Mouse (Mus musculus) monocyte, adult 2 months (primary cell): ENCODE measurements at regions not wholly inside any gene's neighbourhood (a gene's known extent, or its start where the extent isn't known, plus 50 kb on each side); places are given as distances from the start of the nearest gene placed in this dataset.

Experiments
- DNase-seq, 2 experiments: peaks; one replicate each; pipeline ENCODE4 v3.0.0; 2022; ENCODE audit warnings: low spot score in 2 of 2, low read depth in 1 of 2

DNA sequence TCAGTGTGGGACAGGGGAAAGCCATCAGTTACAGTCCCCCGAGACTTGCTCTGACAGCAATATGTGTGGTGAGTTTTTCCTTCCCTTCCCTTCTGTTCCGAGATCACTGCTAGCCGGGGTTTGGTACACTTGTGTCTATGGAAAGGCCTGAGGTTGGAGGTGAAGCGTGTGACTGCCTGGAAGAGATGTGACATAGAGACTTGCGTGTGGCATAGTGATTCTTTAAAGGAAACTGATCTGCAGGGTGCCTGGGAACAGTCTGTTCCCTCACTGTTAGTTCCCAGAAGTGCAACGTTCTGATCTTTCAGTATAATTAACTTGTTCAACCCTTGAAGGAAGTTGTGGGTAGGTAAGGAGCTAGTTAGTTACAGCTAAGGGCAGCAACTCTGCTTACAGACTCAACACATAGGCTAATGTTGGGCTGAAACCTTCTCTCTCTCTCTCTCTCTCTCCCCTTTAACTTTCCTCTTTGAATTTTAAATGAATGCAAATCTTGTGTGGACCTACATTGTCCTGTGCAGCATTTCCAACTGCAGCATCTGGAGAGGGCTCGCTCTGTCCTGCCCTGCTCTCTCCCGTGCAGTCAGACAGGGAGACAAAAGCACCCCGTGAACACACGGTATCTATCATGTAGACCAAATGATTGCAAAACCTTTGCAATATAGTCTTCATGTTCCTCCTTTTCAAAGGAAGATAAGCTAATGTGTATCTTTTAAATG lies 53.0 kb upstream of the Mkln1 start:
- DNase-seq: no peak

DNA sequence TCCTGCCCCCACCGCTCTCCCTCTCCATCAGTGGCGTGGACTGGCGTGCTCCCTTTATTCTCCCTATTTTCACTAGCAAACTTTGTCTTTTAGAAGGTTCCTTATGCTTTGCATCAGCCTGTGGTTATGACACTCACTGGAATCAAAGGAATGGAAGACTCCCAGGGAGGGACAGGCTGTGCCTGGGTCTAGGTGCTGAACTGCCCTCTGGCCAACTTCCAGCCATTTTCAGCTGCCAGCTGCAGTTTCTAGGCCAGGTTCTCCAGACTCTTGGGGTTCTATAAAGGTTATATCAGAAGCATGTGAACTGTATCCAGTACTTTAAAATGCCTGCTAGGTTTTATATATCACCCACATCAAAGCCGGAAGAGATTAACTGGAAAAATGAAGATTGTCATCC lies 50.2 kb upstream of the Mkln1 start:
- DNase-seq: no peak
